Mouse (Mus musculus) heart, adult 11 months (tissue): ENCODE measurements around the gene Lonrf2.
A peak's percentile ranks its signal among the peaks of the same experiment; 100 is the strongest.

Experiments used
- DNase-seq: peaks from one replicate; pipeline ENCODE4 v3.0.0; 2022

Gene Lonrf2

DNA sequence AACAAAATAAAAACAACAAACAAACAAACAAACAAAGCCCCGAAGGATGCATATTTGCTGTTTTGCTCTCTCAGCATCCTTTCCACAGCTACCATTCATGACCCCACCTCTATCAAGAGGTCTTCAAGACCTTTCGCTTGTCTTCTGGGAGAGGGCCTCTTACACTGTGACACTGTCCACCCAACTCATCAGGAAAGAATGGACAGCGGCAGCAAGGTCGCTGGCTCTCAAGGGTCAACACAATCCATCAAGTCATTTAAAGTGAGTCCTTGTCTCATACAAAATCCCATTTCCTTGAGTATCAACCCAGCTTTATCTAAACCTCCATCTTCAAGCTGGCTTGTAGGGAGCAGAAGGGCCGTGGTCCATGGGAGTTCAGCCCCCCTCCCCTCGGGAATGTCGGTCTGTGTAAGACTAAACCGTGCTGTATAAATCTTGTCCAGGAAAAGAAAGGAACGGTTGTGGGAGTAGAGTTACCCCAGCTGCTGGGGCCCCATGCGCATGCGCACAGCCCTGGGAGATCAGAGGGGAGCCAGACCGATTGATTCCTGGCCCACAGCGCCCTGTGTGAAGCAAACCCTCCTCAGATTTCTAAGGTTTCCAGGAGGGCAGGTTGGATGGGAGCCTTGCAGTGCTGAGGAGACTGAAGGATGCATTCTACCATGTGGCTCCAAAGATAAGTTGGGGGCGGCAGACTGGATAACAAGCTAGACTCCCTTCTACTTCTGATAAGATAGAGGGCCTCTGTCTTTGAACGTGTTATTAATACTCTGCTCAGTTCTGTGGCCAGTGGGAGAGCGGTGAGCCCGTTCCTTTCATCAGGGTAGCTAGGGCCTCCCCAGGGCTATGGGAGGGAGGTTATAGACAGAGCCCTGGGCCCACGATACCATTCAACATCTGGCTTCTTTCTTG lies 69.6 kb downstream of the Lonrf2 start:
- DNase-seq, result peak; percentile 93

DNA sequence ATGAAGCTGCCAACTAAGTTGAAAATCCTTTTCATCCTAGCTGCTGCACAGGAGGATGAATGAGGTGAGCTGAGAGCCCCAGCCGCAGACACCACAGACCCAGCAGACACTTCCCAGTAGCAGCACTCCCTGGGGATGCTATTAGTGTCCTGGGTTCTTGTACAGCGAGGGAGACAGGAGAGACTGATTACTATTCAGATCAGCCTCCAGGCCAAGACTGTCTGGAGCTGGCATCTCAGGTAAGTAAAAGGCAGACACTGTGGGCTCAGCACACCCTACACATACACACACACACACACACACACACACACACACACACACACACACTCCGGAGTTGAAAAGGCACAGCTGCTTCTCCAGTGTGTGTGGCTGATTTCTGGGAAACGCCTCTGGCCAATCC lies 70.3 kb downstream of the Lonrf2 start:
- DNase-seq, result no peak

DNA sequence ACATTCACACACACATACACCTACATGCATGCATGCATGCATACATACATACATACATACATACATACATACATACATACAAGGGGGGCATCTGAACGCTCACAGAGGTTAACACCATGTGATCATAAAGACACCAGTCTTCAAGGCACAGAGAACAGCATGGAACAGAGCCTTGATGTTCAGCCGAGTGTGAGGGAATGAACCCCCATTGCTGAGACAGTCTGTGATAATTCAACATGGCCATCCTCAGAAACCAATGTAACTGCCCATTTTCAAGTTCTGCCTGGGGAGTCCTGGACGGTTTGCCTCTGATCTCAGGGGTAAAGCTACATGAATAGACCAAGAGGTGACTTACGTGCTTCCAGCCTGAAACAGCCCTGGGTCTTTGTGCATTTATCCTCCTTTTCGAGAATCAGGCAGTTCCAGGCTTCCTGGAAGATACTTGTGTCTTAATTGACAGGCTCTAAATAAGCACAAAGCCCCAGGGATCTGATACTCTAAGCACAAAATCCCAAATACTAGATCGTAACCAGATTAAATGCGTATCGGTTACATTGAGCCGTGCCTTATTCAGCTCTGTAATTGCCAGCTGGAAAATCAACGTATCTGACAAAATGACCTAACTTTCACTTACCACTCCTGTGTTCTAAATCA lies 72.4 kb downstream of the Lonrf2 start:
- DNase-seq, result no peak

DNA sequence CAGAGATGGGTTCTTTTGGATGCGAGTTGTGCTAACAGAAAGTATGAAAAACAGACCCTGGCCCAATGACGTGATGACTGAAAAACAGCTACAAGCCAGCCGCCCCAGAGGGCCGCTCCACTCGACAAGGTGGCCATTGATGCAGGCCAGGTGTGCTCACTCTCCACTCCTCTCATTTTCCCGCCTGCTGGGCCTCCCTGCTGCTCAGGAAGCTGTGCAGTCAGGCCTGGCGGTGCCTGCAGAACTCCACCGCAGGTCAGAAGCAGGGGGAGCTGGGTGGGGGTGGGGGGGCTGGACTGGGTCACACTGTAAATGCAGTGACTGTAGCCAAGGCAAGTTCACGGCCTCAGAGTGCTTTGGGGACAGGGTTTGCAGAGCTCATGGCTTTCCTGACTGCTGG lies 76.1 kb downstream of the Lonrf2 start:
- no peak for DNase-seq

DNA sequence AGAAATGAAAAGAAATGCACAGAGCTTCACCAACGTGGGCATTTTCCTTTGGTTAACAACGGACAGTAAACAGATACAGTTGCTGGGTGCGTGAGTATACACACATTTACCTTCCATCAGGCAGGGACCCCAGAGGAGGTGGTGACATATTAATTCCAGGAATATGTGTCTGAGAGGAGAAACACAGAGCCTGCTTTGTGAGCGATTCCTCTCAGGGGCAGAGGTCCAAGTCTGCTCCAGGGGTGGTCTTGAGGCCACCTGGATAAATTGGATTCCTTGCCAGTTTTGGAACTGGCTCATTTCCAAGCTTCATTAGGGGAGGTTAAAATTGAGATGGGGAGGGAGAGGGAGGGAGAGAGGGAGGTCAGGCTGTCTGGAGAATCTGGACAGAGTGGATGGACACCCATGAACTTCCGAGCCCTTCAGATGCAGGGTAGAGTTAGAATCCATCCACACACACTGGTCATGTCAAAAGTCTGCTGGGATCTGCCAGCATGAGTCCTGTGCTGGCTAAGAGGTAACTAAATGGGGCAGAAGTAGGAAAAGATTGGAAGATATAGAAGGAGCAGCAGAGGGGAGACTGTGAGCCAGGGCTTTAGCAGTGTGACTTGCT lies 78.6 kb downstream of the Lonrf2 start:
- DNase-seq, result no peak

DNA sequence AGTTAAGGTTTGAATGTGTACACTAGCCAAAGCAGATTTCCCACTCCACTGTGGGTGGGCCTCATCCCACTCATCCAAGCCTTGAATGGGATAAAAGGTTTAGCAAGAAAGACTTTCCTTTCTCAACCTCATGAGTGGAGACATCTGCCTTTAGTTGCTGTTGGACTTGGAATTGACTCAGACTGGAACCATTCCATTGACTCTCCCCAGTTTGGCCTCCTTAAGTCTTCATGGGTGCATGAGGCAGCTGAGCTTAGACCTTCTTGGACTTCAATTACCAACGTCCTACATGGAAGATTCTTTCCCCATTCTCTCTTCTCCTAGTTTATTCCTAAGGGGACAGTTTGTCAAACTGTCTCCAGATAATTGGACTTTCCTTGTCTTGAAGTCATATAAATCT lies 92.6 kb downstream of the Lonrf2 start:
- no peak for DNase-seq
